Mouse (Mus musculus) heart, embryonic 16.5 days (tissue): Measurements from ENCODE around the gene Chmp2b. TPM values are rescaled to one million over a fixed set of nuclear protein-coding genes. Genes with fewer than 3 reads are reported as not detected.

Experiments
- polyA plus RNA-seq: library from polyadenylated mRNA; unstranded; fragments of >200 nt; fragmentation: Nextera tagmentation; extraction: Ambion mirVana; gene quantifications from 2 replicates; pipeline ENCODE4 v1.2.1, GENCODE M21; 2015

The Chmp2b gene
- polyA plus RNA-seq, 1 experiment from 2014 or later: 67.6 TPM

Other genes with a start within 250 kb of the Chmp2b start
- gene Pou1f1, start 42.2 kb downstream of the Chmp2b start, polyA plus RNA-seq: not detected in 2 replicates